Mouse (Mus musculus) megakaryocyte, embryonic 14.5 days (primary cell): ENCODE data around the gene Ccr5.

ENCODE experiments used
- FLI1 ChIP-seq: IDR thresholded peaks from 2 replicates; pipeline ENCODE4 v1.6.1; 2012; ENCODE audit warnings: low read length, inconsistent platforms, mixed read lengths
- GATA1 ChIP-seq: IDR thresholded peaks from 3 replicates; pipeline ENCODE4 v1.6.1; 2012; ENCODE audit warnings: mixed read lengths, low read length, inconsistent platforms, borderline replicate concordance

DNA sequence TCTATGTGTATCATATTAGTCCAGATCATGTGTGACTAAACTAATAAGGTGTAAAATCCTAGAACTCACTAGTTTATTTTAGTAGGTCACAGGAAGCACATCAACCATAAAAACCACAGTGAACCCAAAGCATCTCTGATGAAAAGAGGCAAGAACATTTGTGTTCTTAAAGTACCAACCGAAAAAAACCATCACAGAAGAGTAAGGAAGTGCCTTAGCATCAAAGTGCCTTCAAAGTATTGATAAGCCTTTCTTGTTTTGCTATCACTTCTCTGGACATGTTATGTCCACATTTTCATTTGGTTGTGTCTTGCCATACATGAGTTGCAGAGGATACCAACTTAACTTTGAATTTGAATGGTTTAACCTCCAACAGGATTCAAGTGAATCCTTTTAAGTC is 21.0 kb upstream of the Ccr5 start:
- TF ChIP-seq FLI1 (no peak), GATA1 (no peak)
